Mouse (Mus musculus) cerebral cortex, adult 2 months (tissue): ENCODE data around the gene Tns2.

Experiments
- WGBS: fragments of 180-500 bp; shearing (Covaris S2); methylation state at CpG from one replicate; pipeline ENCODE4 v1.1.7; 2018; 5-methylcytosine and 5-hydroxymethylcytosine counted together

Tns2 gene

DNA sequence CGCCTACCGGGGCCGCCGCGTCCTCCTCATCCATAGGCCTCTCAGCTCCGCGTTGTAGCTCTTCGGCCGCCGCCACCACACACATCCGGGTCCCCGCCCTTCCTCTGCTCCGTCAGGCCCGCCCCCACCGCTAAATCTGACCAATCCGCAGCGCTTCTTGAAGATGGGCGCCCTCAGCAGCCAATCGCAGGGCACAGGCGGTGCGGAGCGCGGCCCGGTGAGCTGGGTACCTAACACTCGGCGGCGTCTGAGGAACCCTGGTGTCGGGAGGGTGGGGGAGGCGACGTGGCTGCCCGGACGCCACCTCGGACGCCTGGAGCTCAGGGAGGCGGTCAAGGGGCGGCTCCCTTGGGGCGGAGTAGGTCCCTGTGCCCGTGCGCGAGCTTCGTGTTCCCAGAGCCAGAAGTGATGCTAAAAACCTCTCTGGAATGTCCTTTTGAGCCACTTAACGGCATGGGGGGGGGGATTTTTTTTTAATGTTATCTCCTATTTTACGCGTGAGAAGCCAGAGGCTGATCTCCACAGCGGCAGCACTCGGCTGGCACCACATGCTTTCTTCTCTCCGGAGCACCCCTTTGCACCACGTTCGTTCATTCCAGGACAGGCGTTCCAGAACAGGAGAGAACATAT, 36.0 kb downstream of the Tns2 start, which contains the start of gene Spryd3:
Gene Spryd3, minus strand, starts transcription at position 106 of the 630 bp plus-strand sequence.
- under 1% methylated on average over 50 of the region's 50 CpGs for WGBS

- 93% methylated on average over 5 of the region's 5 CpGs for WGBS
Observed at GRCm38 (mm10) chr15:102141120-102141519, 40.9 kb downstream of the Tns2 start.

- 42% methylated on average over 23 of the region's 23 CpGs for WGBS
Observed at GRCm38 (mm10) chr15:102142914-102143912, 43.0 kb downstream of the Tns2 start.

- WGBS: 17% methylated on average over 22 of the region's 22 CpGs
Observed at GRCm38 (mm10) chr15:102144274-102144711, 44.1 kb downstream of the Tns2 start, which contains the start of gene Igfbp6. Igfbp6 (plus strand) TSS chr15:102144362.

GRCm38 (mm10) chr15:102144726-102145125, 44.5 kb downstream of the Tns2 start:
- WGBS: 23% methylated on average over 19 of the region's 19 CpGs

- WGBS: 58% methylated on average over 10 of the region's 10 CpGs
Observed at GRCm38 (mm10) chr15:102145330-102145729, 45.1 kb downstream of the Tns2 start.

DNA sequence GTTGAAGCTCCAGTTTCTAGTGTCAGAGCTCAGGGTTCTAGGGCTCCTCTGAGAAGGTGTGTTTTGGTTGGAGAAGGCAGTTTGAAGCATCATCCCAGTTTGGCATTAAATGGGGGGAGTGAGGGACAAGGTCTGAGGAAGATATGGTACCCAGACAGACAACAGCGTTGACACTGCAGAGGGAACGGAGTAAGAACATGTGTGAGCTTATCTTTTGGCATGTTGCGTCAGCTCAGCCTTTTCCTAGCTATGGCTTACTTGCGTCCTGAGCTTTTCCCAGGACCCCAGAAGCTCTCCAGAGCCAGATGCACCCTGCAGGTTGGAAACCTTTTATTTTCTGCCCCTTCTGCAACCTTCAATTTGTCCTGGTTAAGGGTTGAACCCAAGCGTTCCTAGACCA, 45.9 kb downstream of the Tns2 start:
- 92% methylated on average over 5 of the region's 5 CpGs for WGBS

DNA sequence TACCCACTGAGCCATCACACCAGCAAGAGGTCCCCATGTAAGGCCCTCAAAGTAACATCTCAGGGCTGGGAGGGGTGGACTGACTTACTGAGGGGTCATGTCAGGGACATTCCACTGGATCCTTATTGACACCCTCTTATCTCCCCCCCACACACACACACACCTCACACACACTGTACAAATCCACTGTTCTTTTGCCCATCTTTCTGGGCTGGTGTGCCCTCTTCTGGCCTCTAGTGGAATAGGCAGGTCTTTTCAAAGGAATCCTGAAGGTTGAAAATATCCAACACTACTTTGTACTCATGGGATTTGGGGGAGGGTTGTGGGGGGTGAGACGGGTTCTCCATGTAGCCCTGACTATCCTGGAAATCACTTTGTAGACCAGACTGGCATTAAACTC, 46.7 kb downstream of the Tns2 start:
- WGBS: 3% methylated on average over 1 of the region's 1 CpGs

DNA sequence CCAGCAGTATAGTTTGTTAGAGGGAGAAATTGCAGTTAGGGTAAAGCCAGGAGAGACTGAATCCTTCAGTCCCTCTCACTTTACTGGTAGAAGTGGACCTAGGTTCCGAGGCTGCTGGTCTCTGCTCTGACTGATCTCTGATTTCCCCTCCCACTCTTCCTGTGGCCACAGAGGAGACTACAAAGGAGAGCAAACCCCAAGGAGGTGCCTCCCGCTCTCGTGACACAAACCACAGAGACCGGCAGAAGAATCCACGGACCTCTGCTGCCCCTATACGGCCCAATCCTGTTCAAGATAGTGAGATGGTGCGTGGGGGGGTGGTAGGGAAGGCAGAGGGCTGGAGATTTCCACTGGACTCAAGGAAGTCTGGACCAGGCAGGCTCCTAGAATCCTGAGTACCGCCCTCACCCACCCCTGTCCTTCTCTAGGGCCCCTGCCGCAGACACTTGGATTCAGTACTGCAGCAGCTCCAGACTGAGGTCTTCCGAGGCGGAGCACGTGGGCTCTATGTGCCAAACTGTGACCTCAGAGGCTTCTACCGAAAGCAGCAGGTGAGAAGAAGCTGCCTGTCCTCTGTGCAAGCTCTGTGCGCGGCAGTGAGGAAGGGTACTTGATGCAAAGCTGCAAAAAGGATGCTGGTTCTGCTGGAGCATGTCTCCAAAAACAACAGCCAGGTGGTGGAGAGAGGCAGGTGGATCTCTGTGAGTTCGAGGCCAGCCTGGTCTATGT, 47.6 kb downstream of the Tns2 start:
- WGBS: 75% methylated on average over 16 of the region's 16 CpGs

GRCm38 (mm10) chr15:102149561-102149960, 49.3 kb downstream of the Tns2 start:
- WGBS: 88% methylated on average over 4 of the region's 4 CpGs

DNA sequence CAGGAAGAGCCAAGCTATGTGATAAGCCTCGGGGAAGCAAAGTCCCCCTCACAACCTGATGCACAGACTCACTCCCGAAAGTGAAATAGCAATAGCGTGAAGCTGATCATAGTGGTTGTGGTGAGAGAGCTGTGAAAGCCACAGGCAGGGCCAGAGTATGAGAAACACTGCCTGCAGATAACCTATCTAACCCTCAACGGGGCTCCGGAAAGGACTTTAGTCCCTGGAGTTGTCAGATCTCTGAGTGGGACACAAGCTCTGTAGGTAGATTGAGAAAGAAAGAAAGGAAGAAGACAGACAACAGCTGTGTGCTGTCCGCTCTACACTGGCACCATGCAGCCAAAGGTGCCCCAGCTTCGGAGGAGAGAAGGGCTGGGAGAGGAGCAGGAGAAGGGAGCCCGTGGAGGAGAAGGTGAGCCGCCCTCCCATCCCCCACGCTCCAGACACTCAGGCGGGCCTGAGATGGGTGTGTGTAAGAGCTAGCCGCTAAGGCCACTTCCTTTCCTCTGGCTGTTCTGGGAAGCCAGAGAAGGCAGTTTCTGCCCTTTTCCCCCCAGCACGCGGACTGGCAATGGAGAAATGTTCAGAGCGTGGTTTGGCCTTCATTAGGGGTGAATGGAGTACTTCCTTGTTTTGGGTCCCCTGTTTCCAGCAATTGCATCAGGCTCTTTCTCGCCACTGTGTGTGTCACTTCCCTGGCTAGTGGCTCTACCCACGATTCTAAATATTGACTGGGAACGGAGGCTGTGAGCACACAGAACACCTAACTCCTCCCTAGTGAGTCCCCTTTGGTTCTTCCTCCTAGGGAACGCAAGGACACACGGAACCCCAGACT, 50.3 kb downstream of the Tns2 start, which contains the start of gene Soat2:
Gene Soat2, plus strand, starts transcription at position 226 of the 835 bp plus-strand sequence.
- 65% methylated on average over 20 of the region's 20 CpGs for WGBS

DNA sequence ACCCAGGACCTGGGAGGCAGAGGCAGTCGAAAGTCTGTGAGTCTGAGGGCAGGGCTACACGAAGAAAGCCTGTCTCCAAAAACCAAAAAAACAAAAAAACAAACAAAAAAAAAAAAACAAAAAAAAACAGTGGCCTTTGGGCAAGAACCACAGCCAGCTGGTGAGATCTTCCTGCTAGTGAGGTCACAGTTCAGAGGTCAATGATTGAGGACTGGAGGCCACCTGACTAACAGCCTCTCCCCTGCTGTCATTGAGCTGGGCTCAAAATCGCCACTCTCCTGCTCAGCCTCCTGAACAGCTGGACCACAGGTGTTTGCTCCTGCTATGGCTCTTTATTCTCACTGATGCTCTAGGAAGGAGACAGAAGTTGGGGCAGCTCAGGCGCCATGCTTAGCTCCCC, 52.4 kb downstream of the Tns2 start:
- 70% methylated on average over 4 of the region's 4 CpGs for WGBS

DNA sequence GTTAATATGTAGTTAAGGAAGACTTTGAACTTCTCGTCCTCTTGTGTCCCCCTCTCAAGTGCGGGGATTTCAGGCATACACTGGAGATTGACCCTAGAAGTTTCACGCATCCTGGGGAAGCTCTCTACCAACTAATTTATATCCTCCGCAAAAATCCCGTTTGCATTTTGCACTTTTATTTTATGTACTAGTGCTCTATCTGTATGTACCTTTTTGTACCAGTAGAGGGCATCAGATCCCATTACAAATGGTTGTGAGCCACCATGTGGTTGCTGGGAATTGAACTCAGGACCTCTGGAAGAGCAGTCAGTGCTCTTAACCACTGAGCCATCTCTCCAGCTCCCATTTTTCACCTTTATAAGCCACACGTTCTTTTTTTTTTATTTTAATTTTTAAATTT, 54.8 kb downstream of the Tns2 start:
- 97% methylated on average over 6 of the region's 6 CpGs for WGBS

- 38% methylated on average over 20 of the region's 20 CpGs for WGBS
Observed at GRCm38 (mm10) chr15:102156836-102157235, 56.6 kb downstream of the Tns2 start.

DNA sequence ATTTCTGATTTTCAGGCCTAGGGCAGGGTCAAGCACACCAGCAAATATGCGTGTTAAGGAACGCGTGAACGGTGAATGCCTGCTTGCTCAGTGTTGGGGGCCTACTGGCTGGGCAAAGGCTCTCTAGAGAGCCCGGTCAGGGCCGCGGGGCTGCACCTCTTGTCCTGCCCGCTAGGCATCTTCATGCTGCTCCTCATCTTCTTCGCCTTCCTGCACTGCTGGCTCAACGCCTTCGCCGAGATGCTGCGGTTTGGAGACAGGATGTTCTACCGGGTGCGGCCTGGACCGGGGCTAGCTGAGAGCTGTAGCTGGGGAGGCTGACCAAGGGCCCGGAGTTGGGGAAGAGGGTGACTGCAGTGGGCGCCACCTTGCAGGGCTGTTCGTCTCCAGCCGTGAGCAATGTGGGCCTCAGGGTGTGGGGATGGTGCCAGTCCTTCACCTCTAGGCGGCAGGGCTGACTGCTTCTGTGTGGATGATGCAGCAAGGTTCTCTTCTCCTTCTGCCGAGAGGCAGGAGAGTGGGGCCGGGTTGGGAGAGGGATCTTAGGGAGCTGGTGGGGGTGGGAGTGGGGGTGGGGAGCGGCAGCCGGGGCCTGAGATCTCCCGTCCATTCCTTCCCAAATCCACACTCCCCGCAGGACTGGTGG, 60.3 kb downstream of the Tns2 start:
- 80% methylated on average over 27 of the region's 27 CpGs for WGBS

GRCm38 (mm10) chr15:102163900-102164693, 63.9 kb downstream of the Tns2 start:
- 55% methylated on average over 3 of the region's 3 CpGs for WGBS

- 53% methylated on average over 6 of the region's 6 CpGs for WGBS
Observed at GRCm38 (mm10) chr15:102165468-102166100, 65.4 kb downstream of the Tns2 start.
